Mouse (Mus musculus): ENCODE data around the gene Prrx2. TPM values are rescaled to one million over a fixed set of nuclear protein-coding genes. Genes with fewer than 3 reads are reported as not detected.
"Not testable (repeated sequence)": the region's sequence is repeated elsewhere in the genome, so short reads cannot be mapped to it uniquely, and the experiment has no call there.

Prrx2 gene
- polyA plus RNA-seq, 1 experiment from 2014 or later = 2.8 TPM

- no peak overlapping the region for H3K27ac ChIP-seq
- no peak for ATAC-seq
- no peaks in the 10 kb centered on the region for H3K36me3 ChIP-seq
- no peaks in the 10 kb centered on the region for H3K9me3 ChIP-seq
- H3K4me3 ChIP-seq (replicated peaks) = peak overlapping the region; percentile 35
- peaks cover 18% of the 10 kb centered on the region for H3K27me3 ChIP-seq
- peak overlapping the region; percentile 63 for H3K4me2 ChIP-seq (replicated peaks)
- 45% methylated on average over 8 of the region's 8 CpGs for WGBS
- H3K4me1 ChIP-seq (replicated peaks) = peaks cover 14% of the 10 kb centered on the region
- H3K9ac ChIP-seq (replicated peaks) = 0 out of 2 replicates have a peak overlapping the region, but pooled peaks have one; percentile 54
Measured at GRCm38 (mm10) chr2:30902256-30902655, 67.5 kb downstream of the Prrx2 start.

GRCm38 (mm10) chr2:30902726-30903722, 68.3 kb downstream of the Prrx2 start:
- Histone ChIP-seq H3K27me3 (peaks cover 18% of the 10 kb centered on the region), H3K4me2 (replicated peaks) (peak overlapping the region; percentile 63), H3K9ac (replicated peaks) (peak overlapping the region; percentile 54), H3K36me3 (no peaks in the 10 kb centered on the region), H3K4me1 (replicated peaks) (peaks cover 14% of the 10 kb centered on the region), H3K4me3 (replicated peaks) (peak overlapping the region; percentile 35), H3K9me3 (no peaks in the 10 kb centered on the region), H3K27ac (no peak overlapping the region)
- peak; percentile 71 for ATAC-seq
- 9% methylated on average over 37 of the region's 37 CpGs for WGBS

GRCm38 (mm10) chr2:30904231-30904630, 69.5 kb downstream of the Prrx2 start:
- H3K36me3 ChIP-seq = no peaks in the 10 kb centered on the region
- no peak overlapping the region for H3K27ac ChIP-seq
- no peak overlapping the region for H3K4me3 ChIP-seq (replicated peaks)
- ATAC-seq = no peak
- H3K4me1 ChIP-seq (replicated peaks) = peaks cover 14% of the 10 kb centered on the region
- 94% methylated on average over 6 of the region's 6 CpGs for WGBS
- no peak overlapping the region for H3K9ac ChIP-seq (replicated peaks)
- H3K27me3 ChIP-seq = peaks cover 18% of the 10 kb centered on the region
- no peaks in the 10 kb centered on the region for H3K9me3 ChIP-seq
- H3K4me2 ChIP-seq (replicated peaks) = no peak overlapping the region

- Histone ChIP-seq H3K4me2 (replicated peaks) (no peak overlapping the region), H3K9me3 (no peaks in the 10 kb centered on the region), H3K4me1 (replicated peaks) (peaks cover 14% of the 10 kb centered on the region), H3K4me3 (replicated peaks) (no peak overlapping the region), H3K36me3 (no peaks in the 10 kb centered on the region), H3K9ac (replicated peaks) (no peak overlapping the region), H3K27me3 (peaks cover 18% of the 10 kb centered on the region), H3K27ac (no peak overlapping the region)
- no peak for ATAC-seq
- 90% methylated on average over 7 of the region's 7 CpGs for WGBS
Measured at GRCm38 (mm10) chr2:30904991-30905390, 70.2 kb downstream of the Prrx2 start.

GRCm38 (mm10) chr2:30905906-30906305, 71.1 kb downstream of the Prrx2 start:
- Histone ChIP-seq H3K4me1 (replicated peaks) (peaks cover 14% of the 10 kb centered on the region), H3K4me2 (replicated peaks) (no peak overlapping the region), H3K36me3 (no peaks in the 10 kb centered on the region), H3K27me3 (peaks cover 18% of the 10 kb centered on the region), H3K27ac (no peak overlapping the region), H3K9me3 (no peaks in the 10 kb centered on the region), H3K4me3 (replicated peaks) (no peak overlapping the region), H3K9ac (replicated peaks) (no peak overlapping the region)
- no peak for ATAC-seq
- WGBS = 74% methylated on average over 8 of the region's 8 CpGs

- Histone ChIP-seq H3K36me3 (no peaks in the 10 kb centered on the region), H3K9me3 (no peaks in the 10 kb centered on the region), H3K27me3 (peaks cover 13% of the 10 kb centered on the region), H3K4me2 (replicated peaks) (no peak overlapping the region), H3K4me3 (replicated peaks) (no peak overlapping the region), H3K4me1 (replicated peaks) (peaks cover 14% of the 10 kb centered on the region), H3K9ac (replicated peaks) (no peak overlapping the region), H3K27ac (no peak overlapping the region)
- no peak for ATAC-seq
- 83% methylated on average over 4 of the region's 4 CpGs for WGBS
Measured at GRCm38 (mm10) chr2:30906641-30907040, 71.9 kb downstream of the Prrx2 start.

- H3K4me2 ChIP-seq (replicated peaks) = no peak overlapping the region
- H3K27ac ChIP-seq = no peak overlapping the region
- ATAC-seq = no peak
- H3K27me3 ChIP-seq = no peaks in the 10 kb centered on the region
- 69% methylated on average over 4 of the region's 4 CpGs for WGBS
- no peak overlapping the region for H3K9ac ChIP-seq (replicated peaks)
- no peak overlapping the region for H3K4me3 ChIP-seq (replicated peaks)
- no peaks in the 10 kb centered on the region for H3K9me3 ChIP-seq
- no peaks in the 10 kb centered on the region for H3K36me3 ChIP-seq
- 0 out of 2 replicates have a peak, but pooled peaks cover 3% of the 10 kb centered on the region for H3K4me1 ChIP-seq (replicated peaks)
Measured at GRCm38 (mm10) chr2:30912291-30912773, 77.6 kb downstream of the Prrx2 start.

GRCm38 (mm10) chr2:30913022-30913421, 78.2 kb downstream of the Prrx2 start:
- H3K27ac ChIP-seq = no peak overlapping the region
- H3K4me1 ChIP-seq (replicated peaks) = 0 out of 2 replicates have a peak, but pooled peaks cover 3% of the 10 kb centered on the region
- H3K4me3 ChIP-seq (replicated peaks) = no peak overlapping the region
- no peaks in the 10 kb centered on the region for H3K9me3 ChIP-seq
- ATAC-seq = no peak
- H3K36me3 ChIP-seq = no peaks in the 10 kb centered on the region
- 81% methylated on average over 8 of the region's 8 CpGs for WGBS
- no peaks in the 10 kb centered on the region for H3K27me3 ChIP-seq
- no peak overlapping the region for H3K4me2 ChIP-seq (replicated peaks)
- H3K9ac ChIP-seq (replicated peaks) = no peak overlapping the region

- WGBS = 53% methylated on average over 3 of the region's 3 CpGs
- no peak overlapping the region for H3K27ac ChIP-seq
- H3K4me3 ChIP-seq (replicated peaks) = no peak overlapping the region
- no peak overlapping the region for H3K4me2 ChIP-seq (replicated peaks)
- no peaks in the 10 kb centered on the region for H3K36me3 ChIP-seq
- H3K27me3 ChIP-seq = no peaks in the 10 kb centered on the region
- no peak for ATAC-seq
- H3K9me3 ChIP-seq = no peaks in the 10 kb centered on the region
- 0 out of 2 replicates have a peak, but pooled peaks cover 3% of the 10 kb centered on the region for H3K4me1 ChIP-seq (replicated peaks)
- H3K9ac ChIP-seq (replicated peaks) = no peak overlapping the region
Measured at GRCm38 (mm10) chr2:30914836-30915235, 80.1 kb downstream of the Prrx2 start.

- no peak for ATAC-seq
- no peaks in the 10 kb centered on the region for H3K36me3 ChIP-seq
- no peaks in the 10 kb centered on the region for H3K27me3 ChIP-seq
- no peaks in the 10 kb centered on the region for H3K9me3 ChIP-seq
- WGBS = 84% methylated on average over 5 of the region's 5 CpGs
- H3K4me1 ChIP-seq (replicated peaks) = 0 out of 2 replicates have a peak, but pooled peaks cover 3% of the 10 kb centered on the region
- H3K4me2 ChIP-seq (replicated peaks) = no peak overlapping the region
- H3K4me3 ChIP-seq (replicated peaks) = no peak overlapping the region
- H3K9ac ChIP-seq (replicated peaks) = no peak overlapping the region
- H3K27ac ChIP-seq = no peak overlapping the region
Measured at GRCm38 (mm10) chr2:30915376-30915775, 80.6 kb downstream of the Prrx2 start.

- not testable (repeated sequence) for H3K4me2 ChIP-seq (replicated peaks); H3K9me3 ChIP-seq; H3K4me1 ChIP-seq (replicated peaks); H3K9ac ChIP-seq (replicated peaks); ATAC-seq; H3K36me3 ChIP-seq; H3K27me3 ChIP-seq; H3K4me3 ChIP-seq (replicated peaks); H3K27ac ChIP-seq
- 74% methylated on average over 6 of the region's 6 CpGs for WGBS
Measured at GRCm38 (mm10) chr2:30915933-30916332, 81.2 kb downstream of the Prrx2 start.

- no peak for ATAC-seq
- Histone ChIP-seq H3K4me2 (replicated peaks) (no peak overlapping the region), H3K9me3 (no peaks in the 10 kb centered on the region), H3K36me3 (no peaks in the 10 kb centered on the region), H3K9ac (replicated peaks) (no peak overlapping the region), H3K4me3 (replicated peaks) (no peak overlapping the region), H3K27me3 (no peaks in the 10 kb centered on the region), H3K27ac (no peak overlapping the region), H3K4me1 (replicated peaks) (0 out of 2 replicates have a peak, but pooled peaks cover 3% of the 10 kb centered on the region)
- WGBS = 87% methylated on average over 7 of the region's 7 CpGs
Measured at GRCm38 (mm10) chr2:30917649-30918048, 82.9 kb downstream of the Prrx2 start.
